Mouse (Mus musculus): Measurements from ENCODE around the gene Zic3.

Zic3 gene

GRCm38 (mm10) chrX:58041865-58042264 is 19.4 kb downstream of the Zic3 start:
- DNase-seq (ENCODE audit: low read depth, low spot score): no peak

- DNase-seq (ENCODE audit: low read depth, low spot score): no peak
Measured at GRCm38 (mm10) chrX:58042512-58042911, 20.0 kb downstream of the Zic3 start.

Data from embryo, embryonic 11.5 days (tissue).